Mouse (Mus musculus) cerebellum, adult 11 months (tissue): ENCODE measurements around the gene Ngfr.

ENCODE experiments used
- DNase-seq: peaks from one replicate; pipeline ENCODE4 v3.0.0; 2022

Ngfr gene

GRCm38 (mm10) chr11:95594686-95595212 is 7.2 kb upstream of the Ngfr start:
- DNase-seq: no peak

- DNase-seq: no peak
Measured at GRCm38 (mm10) chr11:95593501-95593900, 6.0 kb upstream of the Ngfr start.

GRCm38 (mm10) chr11:95592691-95593090 is 5.2 kb upstream of the Ngfr start:
- DNase-seq: no peak

- DNase-seq: no peak
Measured at GRCm38 (mm10) chr11:95589195-95589594, 1.7 kb upstream of the Ngfr start.

GRCm38 (mm10) chr11:95586751-95587422 is 648 bp downstream of the Ngfr start:
- DNase-seq: no peak

GRCm38 (mm10) chr11:95586184-95586583 is 1.4 kb downstream of the Ngfr start:
- DNase-seq: peak; percentile 50

GRCm38 (mm10) chr11:95585684-95586083 is 1.9 kb downstream of the Ngfr start:
- no peak for DNase-seq

- no peak for DNase-seq
Measured at GRCm38 (mm10) chr11:95585281-95585680, 2.3 kb downstream of the Ngfr start.

- DNase-seq: no peak
Measured at GRCm38 (mm10) chr11:95584651-95585050, 2.9 kb downstream of the Ngfr start.

- no peak for DNase-seq
Measured at GRCm38 (mm10) chr11:95583396-95583795, 4.1 kb downstream of the Ngfr start.

- DNase-seq: no peak
Measured at GRCm38 (mm10) chr11:95582193-95582592, 5.3 kb downstream of the Ngfr start.

GRCm38 (mm10) chr11:95579455-95579854 is 8.1 kb downstream of the Ngfr start:
- no peak for DNase-seq

GRCm38 (mm10) chr11:95577776-95578446 is 9.6 kb downstream of the Ngfr start:
- no peak for DNase-seq

GRCm38 (mm10) chr11:95576299-95576698 is 11.2 kb downstream of the Ngfr start:
- no peak for DNase-seq

- no peak for DNase-seq
Measured at GRCm38 (mm10) chr11:95575791-95576190, 11.7 kb downstream of the Ngfr start.

- no peak for DNase-seq
Measured at GRCm38 (mm10) chr11:95574786-95575334, 12.7 kb downstream of the Ngfr start.

- no peak for DNase-seq
Measured at GRCm38 (mm10) chr11:95572227-95572626, 15.3 kb downstream of the Ngfr start.

- no peak for DNase-seq
Measured at GRCm38 (mm10) chr11:95571755-95572154, 15.8 kb downstream of the Ngfr start.

- no peak for DNase-seq
Measured at GRCm38 (mm10) chr11:95570827-95571619, 16.5 kb downstream of the Ngfr start.

- no peak for DNase-seq
Measured at GRCm38 (mm10) chr11:95569908-95570307, 17.6 kb downstream of the Ngfr start.

- no peak for DNase-seq
Measured at GRCm38 (mm10) chr11:95567936-95568715, 19.4 kb downstream of the Ngfr start.

- no peak for DNase-seq
Measured at GRCm38 (mm10) chr11:95567366-95567765, 20.2 kb downstream of the Ngfr start.
